Mouse (Mus musculus): ENCODE measurements around the gene Tns3.
A peak's percentile ranks its signal among the peaks of the same experiment; 100 is the strongest.

Tns3 gene

DNA sequence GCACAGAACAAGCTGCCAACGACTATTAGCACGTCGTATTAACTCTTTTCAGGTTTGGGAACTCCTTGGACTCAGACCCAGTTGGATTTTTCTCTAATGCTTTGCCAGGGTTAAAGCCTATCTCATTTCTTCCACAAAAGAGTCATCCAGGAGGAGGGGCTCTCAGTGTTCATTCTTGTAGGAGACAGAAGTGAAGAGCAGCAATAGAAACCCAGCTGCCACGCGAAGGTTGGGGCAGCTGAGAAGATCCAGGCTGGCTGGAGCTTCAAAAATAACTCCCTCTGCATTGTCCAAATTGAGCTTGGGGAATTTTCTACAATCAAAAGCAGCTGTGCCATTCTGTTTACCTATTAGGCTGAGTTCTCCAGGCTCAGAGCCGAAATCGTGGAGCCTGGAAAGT is 16.3 kb upstream of the Tns3 start:
- DNase-seq (ENCODE audit: low spot score in 2 of 2) = no peak

DNA sequence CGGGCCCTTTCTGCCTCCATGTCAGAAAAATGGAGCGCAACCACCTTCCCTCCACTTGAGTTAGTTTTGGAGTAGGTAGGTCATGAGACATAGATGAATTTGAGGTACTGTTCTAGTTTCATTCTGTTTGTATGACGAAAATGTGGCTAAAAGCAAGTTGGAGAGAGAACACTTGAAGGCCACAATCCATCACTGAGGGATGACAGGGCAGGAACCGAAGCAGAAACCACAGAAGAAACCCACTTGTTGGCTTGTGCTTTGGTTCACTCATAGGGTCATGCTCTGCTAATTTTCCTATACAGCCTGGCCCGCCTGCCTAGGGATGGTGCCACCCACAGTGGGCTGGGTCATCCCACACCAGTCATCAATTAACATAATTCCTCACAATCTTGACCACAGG is 14.9 kb upstream of the Tns3 start:
- DNase-seq (ENCODE audit: low spot score in 2 of 2) = no peak

DNA sequence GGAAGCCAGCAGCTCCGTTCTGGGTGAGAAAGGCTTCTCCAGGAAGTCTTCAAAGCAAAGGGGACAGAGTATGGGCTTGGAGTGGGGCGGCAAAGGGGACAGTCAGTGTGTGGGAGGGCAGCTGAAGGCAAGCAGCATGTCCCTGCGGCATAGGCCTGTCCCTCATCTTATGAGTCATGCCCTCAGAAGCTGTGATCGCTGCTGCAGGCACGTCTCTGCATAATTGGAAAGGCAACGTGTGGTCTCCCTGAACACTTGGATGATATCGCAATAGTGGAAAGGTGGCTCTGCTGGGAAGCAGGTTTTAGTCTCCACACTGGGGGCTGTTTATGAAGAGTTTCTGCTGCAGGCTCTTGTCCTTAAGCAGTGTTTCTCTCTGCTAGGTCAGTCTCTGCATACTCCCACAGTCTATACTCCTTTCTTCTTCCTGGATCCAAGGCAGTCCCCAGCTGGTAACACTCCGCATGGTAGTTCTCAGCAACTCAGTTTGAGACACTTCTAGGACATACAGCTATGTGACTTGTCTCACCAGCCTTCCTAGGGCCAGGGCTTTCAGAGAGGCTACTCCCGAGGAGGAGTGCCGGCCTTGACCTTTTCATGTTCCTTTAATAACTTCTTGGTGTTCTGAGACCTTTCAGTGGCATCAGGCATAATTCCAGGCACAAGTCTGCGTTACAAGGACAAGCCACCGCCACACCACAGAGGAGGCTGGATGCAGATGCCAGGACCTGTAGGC is 14.1 kb upstream of the Tns3 start:
- DNase-seq (ENCODE audit: low spot score in 2 of 2) = no peak

GRCm38 (mm10) chr11:8675701-8676474 is 11.6 kb upstream of the Tns3 start:
- DNase-seq (ENCODE audit: low spot score in 2 of 2) = no peak

DNA sequence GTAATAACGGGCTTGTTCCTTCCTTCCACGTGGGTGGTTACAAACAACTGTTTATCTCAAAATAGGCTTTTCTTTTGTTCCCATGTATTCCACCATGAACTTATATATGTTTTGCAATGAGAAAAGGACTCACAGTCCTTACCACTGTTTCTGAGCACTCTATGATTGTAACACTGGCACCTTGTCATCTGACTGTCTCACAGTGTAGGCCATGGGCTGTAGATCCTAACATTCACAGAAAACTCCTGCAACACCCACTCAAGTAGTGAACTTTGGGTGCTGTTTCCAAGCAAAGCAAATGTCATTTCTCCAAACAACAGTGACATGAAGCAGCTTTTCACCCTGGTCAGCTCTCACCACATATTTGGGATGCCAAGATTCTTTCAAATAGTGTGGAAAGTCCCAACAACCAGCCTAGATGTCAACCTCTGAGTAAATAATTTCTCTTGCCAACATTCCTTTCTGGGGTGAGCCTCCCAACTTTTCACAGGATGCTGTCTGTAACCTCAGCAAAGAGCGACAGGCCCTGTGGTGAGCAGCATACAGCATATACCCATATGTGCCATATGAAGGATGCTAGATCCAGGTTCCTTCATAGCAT is 10.3 kb upstream of the Tns3 start:
- DNase-seq (ENCODE audit: low spot score in 2 of 2) = no peak

- no peak for DNase-seq (ENCODE audit: low spot score in 2 of 2)
These were observed 7.4 kb upstream of the Tns3 start for GRCm38 (mm10) chr11:8671698-8672097.

- DNase-seq (ENCODE audit: low spot score in 2 of 2) = no peak
These were observed 4.8 kb upstream of the Tns3 start for GRCm38 (mm10) chr11:8669138-8669537.

- DNase-seq (ENCODE audit: low spot score in 2 of 2) = no peak
These were observed 462 bp upstream of the Tns3 start for GRCm38 (mm10) chr11:8664797-8665196.

DNA sequence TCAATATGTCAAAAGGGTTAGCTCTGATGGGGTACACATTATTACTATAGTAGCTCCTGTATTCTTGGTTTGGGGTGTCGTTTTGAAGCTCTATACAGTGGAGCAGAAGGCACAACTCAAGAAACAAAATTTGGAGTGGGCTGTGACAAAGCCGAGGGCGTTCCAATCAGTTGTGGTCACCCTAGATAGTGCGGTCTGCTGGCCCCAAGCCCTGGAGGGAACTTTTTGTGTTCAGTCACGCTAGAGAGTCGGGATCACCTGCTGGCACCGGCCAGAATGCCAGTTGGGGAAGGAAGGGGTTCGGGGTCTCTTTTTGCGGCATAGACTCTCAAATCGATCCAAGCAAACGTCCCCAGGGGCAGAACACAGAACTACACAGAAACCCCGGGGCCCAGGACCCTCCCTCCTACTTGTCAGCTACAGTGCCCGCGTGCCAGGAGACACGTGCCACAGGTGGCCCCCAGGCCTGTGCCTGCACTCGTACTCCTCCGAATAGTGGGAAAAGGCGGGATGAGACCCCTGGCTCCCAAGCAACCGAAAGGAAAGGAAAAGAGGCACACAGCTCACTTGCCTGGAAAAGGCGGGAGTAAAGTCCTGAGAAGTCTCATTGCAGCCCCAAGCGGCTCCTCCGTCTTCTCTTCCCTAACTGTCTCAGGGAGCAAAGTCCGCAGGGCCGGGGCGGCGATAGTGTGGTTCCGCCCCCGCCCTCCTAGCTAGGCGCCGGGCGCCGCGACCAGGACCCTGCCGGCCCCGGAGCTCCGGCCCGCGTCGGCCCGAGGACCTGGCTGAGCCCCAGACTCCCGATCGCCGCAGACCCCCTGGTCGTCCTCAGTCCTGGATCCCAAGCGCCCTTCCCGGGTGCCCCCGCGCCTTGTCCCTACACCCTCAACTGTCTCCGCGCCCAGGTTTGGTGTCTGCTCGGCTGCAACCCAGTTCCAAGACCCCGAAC is 617 bp downstream of the Tns3 start:
- peak in 1 of 2 experiments; percentile 55 for DNase-seq (ENCODE audit: low spot score in 2 of 2)

GRCm38 (mm10) chr11:8662706-8663429 is 1.5 kb downstream of the Tns3 start:
- no peak for DNase-seq (ENCODE audit: low spot score in 2 of 2)

- no peak for DNase-seq (ENCODE audit: low spot score in 2 of 2)
These were observed 3.4 kb downstream of the Tns3 start for GRCm38 (mm10) chr11:8660951-8661350.

- no peak for DNase-seq (ENCODE audit: low spot score in 2 of 2)
These were observed 4.5 kb downstream of the Tns3 start for GRCm38 (mm10) chr11:8659851-8660250.

GRCm38 (mm10) chr11:8659061-8659460 is 5.3 kb downstream of the Tns3 start:
- peak in 1 of 2 experiments; percentile 43 for DNase-seq (ENCODE audit: low spot score in 2 of 2)

DNA sequence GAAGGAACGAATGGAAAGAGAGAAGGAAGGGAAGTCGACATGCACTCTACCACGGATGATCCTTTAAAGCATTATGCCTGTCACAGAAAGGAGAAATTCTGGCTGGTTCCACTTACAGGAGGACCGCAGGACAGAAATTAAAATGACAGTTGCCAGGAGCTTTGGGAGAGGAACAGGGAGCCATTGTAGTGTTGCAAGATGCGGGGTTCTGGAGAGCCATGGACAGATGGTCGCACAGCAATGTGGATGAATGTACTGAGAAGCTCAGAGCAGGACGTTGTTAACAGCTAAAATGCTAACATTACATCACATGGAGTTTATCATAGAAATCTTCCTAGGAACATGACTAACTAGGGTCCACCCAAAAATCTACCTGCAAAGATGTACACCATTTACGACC is 6.8 kb downstream of the Tns3 start:
- no peak for DNase-seq (ENCODE audit: low spot score in 2 of 2)

DNA sequence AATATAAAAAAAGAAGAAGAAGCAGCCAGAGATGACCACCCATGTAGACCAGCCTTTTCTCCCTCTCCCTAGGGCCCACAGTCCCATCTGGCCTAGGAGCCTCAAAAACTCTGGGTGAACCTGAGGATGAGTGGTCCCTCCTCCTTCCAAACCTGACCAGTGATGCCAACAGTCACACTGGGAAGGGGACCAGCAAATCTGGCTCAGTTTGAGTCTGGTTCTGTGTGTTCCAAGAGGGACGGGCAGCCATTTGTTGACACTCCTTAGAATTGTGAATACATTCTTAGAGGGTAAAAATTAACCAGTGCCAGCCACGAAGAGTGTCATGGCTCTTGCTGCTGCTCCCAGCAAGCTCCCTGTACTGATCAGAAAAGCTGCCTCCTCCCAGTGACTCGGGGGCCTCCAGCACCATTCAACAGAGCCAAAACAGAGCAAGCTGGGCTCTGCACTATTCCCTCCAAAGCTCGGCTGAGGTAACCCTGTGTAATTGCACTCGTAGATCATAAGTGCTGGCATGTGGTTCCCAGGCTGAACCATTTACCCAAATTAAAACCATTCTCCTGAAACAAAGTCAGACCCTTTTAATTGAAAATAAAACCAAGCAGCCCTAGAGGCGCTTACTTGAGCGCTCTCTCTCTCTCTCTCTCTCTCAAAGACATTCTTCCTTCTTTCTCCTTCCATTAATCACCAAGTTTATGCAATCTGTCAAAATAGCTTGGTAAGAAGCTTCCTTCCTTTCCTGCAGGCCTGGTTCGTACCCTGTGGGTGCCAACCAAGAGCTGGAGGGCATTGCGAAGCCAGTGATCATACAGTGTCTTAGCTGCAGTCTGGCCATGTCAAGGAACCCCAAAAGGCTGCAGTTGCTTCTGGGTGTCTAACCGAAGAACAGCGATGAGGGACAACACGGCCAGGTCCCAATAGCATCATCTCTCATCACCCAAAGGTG is 7.6 kb downstream of the Tns3 start:
- no peak for DNase-seq (ENCODE audit: low spot score in 2 of 2)

DNA sequence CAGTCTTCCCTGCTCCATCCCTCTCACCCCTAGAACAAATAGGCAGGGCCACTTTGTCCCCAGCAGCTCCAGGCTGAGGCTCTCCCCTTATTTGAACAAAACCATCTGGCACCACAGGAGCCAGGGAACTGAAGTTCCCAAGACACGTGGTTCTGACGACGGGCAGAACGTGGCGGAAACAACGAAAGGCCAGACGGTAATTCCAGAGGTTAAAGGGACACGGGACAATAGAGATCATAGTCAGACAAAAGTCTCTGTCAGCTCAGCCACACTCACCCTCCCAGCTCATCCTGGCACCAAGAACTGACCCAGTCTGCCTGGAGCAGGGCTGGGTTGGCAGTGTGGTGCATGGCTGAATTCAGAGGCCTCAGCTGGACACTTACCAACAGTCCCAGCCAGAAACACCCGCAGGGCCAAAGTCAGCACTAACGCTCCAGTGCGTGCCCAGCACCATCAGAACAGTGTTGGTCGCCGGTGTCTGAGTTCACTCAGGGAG is 10.5 kb downstream of the Tns3 start:
- DNase-seq (ENCODE audit: low spot score in 2 of 2) = no peak

- DNase-seq (ENCODE audit: low spot score in 2 of 2) = no peak
These were observed 11.3 kb downstream of the Tns3 start for GRCm38 (mm10) chr11:8652792-8653645.

DNA sequence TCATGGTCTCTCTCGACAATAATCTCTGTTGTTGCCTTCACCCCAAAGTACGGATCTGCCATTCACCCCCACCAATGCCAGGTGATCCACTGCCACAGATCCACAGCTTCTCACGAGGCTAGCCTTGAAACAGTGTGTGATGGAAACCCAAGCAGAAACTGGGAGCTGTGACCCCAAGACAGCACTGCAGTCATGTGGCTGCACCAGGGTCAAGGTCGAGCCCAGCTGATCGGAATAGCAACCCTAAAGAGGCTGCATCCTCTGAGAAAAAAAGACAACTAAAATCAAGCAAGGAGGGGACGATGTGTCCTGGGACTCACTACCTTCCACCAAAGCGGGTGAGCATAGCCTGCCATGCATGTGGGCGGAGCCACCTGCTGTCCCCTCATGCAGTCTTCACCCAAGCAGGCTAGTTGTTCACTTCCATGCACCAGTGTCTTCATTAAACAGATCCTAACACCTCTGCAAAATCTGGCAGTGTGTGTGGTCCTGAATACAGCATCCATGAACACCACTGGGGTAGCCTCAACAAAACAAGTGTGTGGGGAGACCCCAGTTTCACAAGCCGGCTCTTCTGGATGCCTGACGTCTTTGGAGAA is 12.1 kb downstream of the Tns3 start:
- DNase-seq (ENCODE audit: low spot score in 2 of 2) = no peak

Measured in urinary bladder, postnatal 4 days (tissue).